Mouse (Mus musculus): ENCODE data around the gene Rybp. TPM values are rescaled to one million over a fixed set of nuclear protein-coding genes. Genes with fewer than 3 reads are reported as not detected.
A peak's percentile ranks its signal among the peaks of the same experiment; 100 is the strongest.

Gene Rybp
- polyA plus RNA-seq, 1 experiment from 2014 or later, result 17.8 TPM

- no peak for ATAC-seq
- peaks cover 6% of the 10 kb centered on the region; the same call in 1 of the 2 replicates for H3K4me1 ChIP-seq (replicated peaks)
Measured at GRCm38 (mm10) chr6:100180213-100180882, 106.9 kb downstream of the Rybp start.

DNA sequence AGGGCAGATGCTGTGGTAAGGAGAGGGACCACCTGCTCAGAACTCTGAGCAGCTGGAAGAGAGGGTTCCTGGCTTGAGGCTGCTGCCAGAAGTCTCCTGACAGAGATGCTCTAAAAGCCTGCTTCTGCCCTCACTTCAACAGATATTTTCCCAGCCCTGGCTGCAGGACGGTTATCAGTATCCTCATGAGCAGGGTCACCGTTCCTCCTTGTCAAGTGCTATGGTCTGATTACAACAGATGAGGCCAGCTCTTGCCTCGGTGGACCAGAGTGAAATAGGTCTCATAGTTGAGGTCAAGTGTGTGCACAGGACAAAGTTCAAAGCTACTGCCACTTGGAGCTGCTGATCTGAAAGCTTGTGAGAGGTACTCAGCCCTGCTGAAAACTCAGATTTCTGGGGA lies 108.5 kb downstream of the Rybp start:
- Histone ChIP-seq H3K27me3 (replicated peaks) (no peaks in the 10 kb centered on the region), H3K4me3 (replicated peaks) (no peak overlapping the region), H3K9ac (no peak overlapping the region), H3K27ac (no peak overlapping the region), H3K4me2 (replicated peaks) (no peak overlapping the region), H3K9me3 (no peaks in the 10 kb centered on the region; the same call in 1 of the 2 replicates), H3K36me3 (no peaks in the 10 kb centered on the region), H3K4me1 (replicated peaks) (peaks cover 6% of the 10 kb centered on the region; the same call in 1 of the 2 replicates)
- 0 out of 2 replicates have a peak, but pooled peaks have one; percentile 24 for ATAC-seq
- 49% methylated on average over 3 of the region's 3 CpGs for whole genome bisulfite sequencing

More at GRCm38 (mm10) chr6:100180213-100180882, 106.9 kb downstream of the Rybp start:
- no peak overlapping the region for H3K27ac ChIP-seq
- H3K36me3 ChIP-seq, result no peaks in the 10 kb centered on the region
- no peaks in the 10 kb centered on the region; the same call in 1 of the 2 replicates for H3K9me3 ChIP-seq
- 79% methylated on average over 4 of the region's 4 CpGs for WGBS
- no peak overlapping the region for H3K4me2 ChIP-seq (replicated peaks)
- no peak overlapping the region for H3K4me3 ChIP-seq (replicated peaks)
- H3K27me3 ChIP-seq (replicated peaks), result no peaks in the 10 kb centered on the region
- no peak overlapping the region for H3K9ac ChIP-seq

Measured in intestine, embryonic 15.5 days (tissue).